Mouse (Mus musculus): Measurements from ENCODE around the gene Trpc7. TPM values are rescaled to one million over a fixed set of nuclear protein-coding genes. Genes with fewer than 3 reads are reported as not detected.

Gene Trpc7
- polyA plus RNA-seq, 1 experiment, result 0.01 TPM

- H3ac ChIP-seq (ENCODE audit: control insufficient read depth, insufficient read length, low read depth), result no peak overlapping the region
- no peaks in the 10 kb centered on the region for H3K79me3 ChIP-seq (ENCODE audit: low read depth)
- H3K36me3 ChIP-seq (ENCODE audit: control insufficient read depth, insufficient read depth), result no peaks in the 10 kb centered on the region
- TF ChIP-seq USF1 (IDR thresholded peaks at IDR 0.05; ENCODE audit: low read depth), result no peak
- no peak for TF ChIP-seq CTCF (IDR thresholded peaks at IDR 0.05; ENCODE audit: control insufficient read depth, insufficient read depth, insufficient read length)
- no peak for TF ChIP-seq MYOG (IDR thresholded peaks at IDR 0.05; ENCODE audit: control insufficient read depth, extremely low read depth, insufficient read length)
- no peak for TF ChIP-seq MYOD1 (IDR thresholded peaks at IDR 0.05; ENCODE audit: control insufficient read depth, insufficient read length, low read depth)
- TF ChIP-seq FOSL1 (IDR thresholded peaks at IDR 0.05; ENCODE audit: insufficient read depth, low read length, poor library complexity, severe bottlenecking), result no peak
- no peak for TF ChIP-seq CEBPB (IDR thresholded peaks at IDR 0.05; ENCODE audit: low read depth)
- TF ChIP-seq MAX (IDR thresholded peaks at IDR 0.05), result no peak
- H3K79me2 ChIP-seq (ENCODE audit: control insufficient read depth, insufficient read depth), result no peaks in the 10 kb centered on the region
- peaks cover 18% of the 10 kb centered on the region for H3K27me3 ChIP-seq (ENCODE audit: control insufficient read depth, insufficient read depth, insufficient read length)
- no peak overlapping the region for H3K4me3 ChIP-seq (ENCODE audit: insufficient read depth, poor library complexity, severe bottlenecking)
These were observed 105.1 kb downstream of the Trpc7 start for GRCm38 (mm10) chr13:56790683-56791082.

DNA sequence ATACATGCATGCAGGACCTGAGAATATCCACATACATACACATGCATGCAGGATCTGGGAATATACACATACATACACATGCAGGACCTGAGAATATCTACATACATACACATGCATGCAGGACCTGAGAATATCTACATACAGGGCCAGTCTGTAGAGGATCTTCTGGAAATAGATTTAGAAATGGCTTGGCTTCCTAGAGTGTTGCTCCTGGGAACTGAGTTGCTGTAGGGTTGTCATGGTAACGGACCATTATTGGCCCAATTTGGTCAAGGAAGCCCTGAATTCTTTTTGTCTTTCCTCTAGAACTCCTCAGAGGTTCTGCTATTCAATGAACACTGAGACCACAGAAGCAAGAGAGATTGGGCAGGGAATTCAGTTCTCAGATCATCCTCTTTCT is 113.2 kb downstream of the Trpc7 start:
- peaks cover 25% of the 10 kb centered on the region for H3K27me3 ChIP-seq (ENCODE audit: control insufficient read depth, insufficient read depth, insufficient read length)
- no peak overlapping the region for H3ac ChIP-seq (ENCODE audit: control insufficient read depth, insufficient read length, low read depth)
- no peaks in the 10 kb centered on the region for H3K79me3 ChIP-seq (ENCODE audit: low read depth)
- no peaks in the 10 kb centered on the region for H3K79me2 ChIP-seq (ENCODE audit: control insufficient read depth, insufficient read depth)
- H3K4me3 ChIP-seq (ENCODE audit: insufficient read depth, poor library complexity, severe bottlenecking), result no peak overlapping the region
- no peak for TF ChIP-seq CTCF (IDR thresholded peaks at IDR 0.05; ENCODE audit: control insufficient read depth, insufficient read depth, insufficient read length)
- no peaks in the 10 kb centered on the region for H3K36me3 ChIP-seq (ENCODE audit: control insufficient read depth, insufficient read depth)

GRCm38 (mm10) chr13:56781697-56782096 is 114.1 kb downstream of the Trpc7 start:
- Histone ChIP-seq H3K79me3 (ENCODE audit: low read depth) (no peaks in the 10 kb centered on the region), H3K4me3 (ENCODE audit: insufficient read depth, poor library complexity, severe bottlenecking) (no peak overlapping the region), H3K27me3 (ENCODE audit: control insufficient read depth, insufficient read depth, insufficient read length) (peaks cover 25% of the 10 kb centered on the region), H3K79me2 (ENCODE audit: control insufficient read depth, insufficient read depth) (no peaks in the 10 kb centered on the region), H3ac (ENCODE audit: control insufficient read depth, insufficient read length, low read depth) (no peak overlapping the region), H3K36me3 (ENCODE audit: control insufficient read depth, insufficient read depth) (no peaks in the 10 kb centered on the region)
- no peak for TF ChIP-seq MAX (IDR thresholded peaks at IDR 0.05)
- TF ChIP-seq USF1 (IDR thresholded peaks at IDR 0.05; ENCODE audit: low read depth), result no peak
- no peak for TF ChIP-seq MYOG (IDR thresholded peaks at IDR 0.05; ENCODE audit: control insufficient read depth, extremely low read depth, insufficient read length)
- TF ChIP-seq CTCF (IDR thresholded peaks at IDR 0.05; ENCODE audit: control insufficient read depth, insufficient read depth, insufficient read length), result no peak
- TF ChIP-seq CEBPB (IDR thresholded peaks at IDR 0.05; ENCODE audit: low read depth), result no peak
- TF ChIP-seq MYOD1 (IDR thresholded peaks at IDR 0.05; ENCODE audit: control insufficient read depth, insufficient read length, low read depth), result no peak
- TF ChIP-seq FOSL1 (IDR thresholded peaks at IDR 0.05; ENCODE audit: insufficient read depth, low read length, poor library complexity, severe bottlenecking), result no peak

GRCm38 (mm10) chr13:56780746-56781469 is 114.9 kb downstream of the Trpc7 start:
- Histone ChIP-seq H3K4me3 (ENCODE audit: insufficient read depth, poor library complexity, severe bottlenecking) (no peak overlapping the region), H3K79me3 (ENCODE audit: low read depth) (no peaks in the 10 kb centered on the region), H3K36me3 (ENCODE audit: control insufficient read depth, insufficient read depth) (no peaks in the 10 kb centered on the region), H3K27me3 (ENCODE audit: control insufficient read depth, insufficient read depth, insufficient read length) (peaks cover 25% of the 10 kb centered on the region), H3ac (ENCODE audit: control insufficient read depth, insufficient read length, low read depth) (no peak overlapping the region), H3K79me2 (ENCODE audit: control insufficient read depth, insufficient read depth) (no peaks in the 10 kb centered on the region)
- TF ChIP-seq MYOD1 (IDR thresholded peaks at IDR 0.05; ENCODE audit: control insufficient read depth, insufficient read length, low read depth) (no peak), CEBPB (IDR thresholded peaks at IDR 0.05; ENCODE audit: low read depth) (no peak), FOSL1 (IDR thresholded peaks at IDR 0.05; ENCODE audit: insufficient read depth, low read length, poor library complexity, severe bottlenecking) (no peak)

DNA sequence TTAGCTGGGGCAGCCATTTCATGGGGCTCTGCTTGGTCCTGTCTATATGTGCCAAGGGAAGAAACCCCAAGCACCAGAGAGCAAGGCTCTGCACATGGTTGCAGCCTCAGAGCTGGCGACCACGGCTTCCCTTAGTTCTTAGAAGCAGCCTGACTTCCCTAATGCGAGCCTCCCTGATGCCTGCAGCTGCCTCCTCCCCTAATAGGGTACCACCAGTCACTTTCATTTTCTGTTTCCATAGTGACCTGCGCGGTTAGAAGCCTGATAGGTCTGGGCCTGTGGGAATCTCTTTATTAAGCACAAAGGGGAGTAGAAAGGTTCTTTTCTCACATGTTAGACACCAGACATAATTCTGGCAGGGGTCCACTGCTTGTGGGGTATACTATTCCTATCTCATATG is 121.5 kb downstream of the Trpc7 start:
- H3K27me3 ChIP-seq (ENCODE audit: control insufficient read depth, insufficient read depth, insufficient read length), result no peaks in the 10 kb centered on the region
- no peaks in the 10 kb centered on the region for H3K79me3 ChIP-seq (ENCODE audit: low read depth)
- H3ac ChIP-seq (ENCODE audit: control insufficient read depth, insufficient read length, low read depth), result no peak overlapping the region
- no peak for TF ChIP-seq USF1 (IDR thresholded peaks at IDR 0.05; ENCODE audit: low read depth)
- TF ChIP-seq FOSL1 (IDR thresholded peaks at IDR 0.05; ENCODE audit: insufficient read depth, low read length, poor library complexity, severe bottlenecking), result no peak
- TF ChIP-seq MYOD1 (IDR thresholded peaks at IDR 0.05; ENCODE audit: control insufficient read depth, insufficient read length, low read depth), result no peak
- no peak for TF ChIP-seq MYOG (IDR thresholded peaks at IDR 0.05; ENCODE audit: control insufficient read depth, extremely low read depth, insufficient read length)
- TF ChIP-seq MAX (IDR thresholded peaks at IDR 0.05), result no peak
- TF ChIP-seq CEBPB (IDR thresholded peaks at IDR 0.05; ENCODE audit: low read depth), result no peak
- no peak for TF ChIP-seq CTCF (IDR thresholded peaks at IDR 0.05; ENCODE audit: control insufficient read depth, insufficient read depth, insufficient read length)
- H3K4me3 ChIP-seq (ENCODE audit: insufficient read depth, poor library complexity, severe bottlenecking), result no peak overlapping the region
- no peaks in the 10 kb centered on the region for H3K79me2 ChIP-seq (ENCODE audit: control insufficient read depth, insufficient read depth)
- no peaks in the 10 kb centered on the region for H3K36me3 ChIP-seq (ENCODE audit: control insufficient read depth, insufficient read depth)

GRCm38 (mm10) chr13:56773262-56773870 is 122.4 kb downstream of the Trpc7 start:
- TF ChIP-seq USF1 (IDR thresholded peaks at IDR 0.05; ENCODE audit: low read depth) (no peak), CTCF (IDR thresholded peaks at IDR 0.05; ENCODE audit: control insufficient read depth, insufficient read depth, insufficient read length) (no peak), MYOG (IDR thresholded peaks at IDR 0.05; ENCODE audit: control insufficient read depth, extremely low read depth, insufficient read length) (no peak)
- no peaks in the 10 kb centered on the region for H3K79me2 ChIP-seq (ENCODE audit: control insufficient read depth, insufficient read depth)
- no peaks in the 10 kb centered on the region for H3K36me3 ChIP-seq (ENCODE audit: control insufficient read depth, insufficient read depth)
- no peak overlapping the region for H3ac ChIP-seq (ENCODE audit: control insufficient read depth, insufficient read length, low read depth)
- no peaks in the 10 kb centered on the region for H3K27me3 ChIP-seq (ENCODE audit: control insufficient read depth, insufficient read depth, insufficient read length)
- H3K4me3 ChIP-seq (ENCODE audit: insufficient read depth, poor library complexity, severe bottlenecking), result no peak overlapping the region
- H3K79me3 ChIP-seq (ENCODE audit: low read depth), result no peaks in the 10 kb centered on the region
